Mouse (Mus musculus) adipocyte (in vitro differentiated cells): ENCODE measurements around the gene Mroh3.
A peak's percentile ranks its signal among the peaks of the same experiment; 100 is the strongest.

Experiments
- DNase-seq: peaks from one replicate; pipeline ENCODE4 v3.0.0-alpha.2; 2016; ENCODE audit warnings: low spot score

Mroh3 gene

GRCm38 (mm10) chr1:136228328-136229039 is 15.9 kb upstream of the Mroh3 start:
- DNase-seq = peak; percentile 30

GRCm38 (mm10) chr1:136227870-136228269 is 15.2 kb upstream of the Mroh3 start:
- DNase-seq = peak; percentile 25

GRCm38 (mm10) chr1:136226626-136227025 is 14.0 kb upstream of the Mroh3 start:
- DNase-seq = no peak

GRCm38 (mm10) chr1:136225846-136226245 is 13.2 kb upstream of the Mroh3 start:
- DNase-seq = no peak

GRCm38 (mm10) chr1:136223758-136224342 is 11.2 kb upstream of the Mroh3 start:
- DNase-seq = no peak

- DNase-seq = no peak
Observed at GRCm38 (mm10) chr1:136222386-136222785, 9.8 kb upstream of the Mroh3 start.

- no peak for DNase-seq
Observed at GRCm38 (mm10) chr1:136220037-136220871, 7.6 kb upstream of the Mroh3 start.

GRCm38 (mm10) chr1:136214304-136214703 is 1.7 kb upstream of the Mroh3 start:
- no peak for DNase-seq

- no peak for DNase-seq
Observed at GRCm38 (mm10) chr1:136190033-136190432, 22.6 kb downstream of the Mroh3 start.

GRCm38 (mm10) chr1:136179511-136180001 is 33.1 kb downstream of the Mroh3 start:
- no peak for DNase-seq

GRCm38 (mm10) chr1:136178741-136179140 is 33.9 kb downstream of the Mroh3 start:
- DNase-seq = no peak

GRCm38 (mm10) chr1:136177085-136177484 is 35.5 kb downstream of the Mroh3 start:
- peak; percentile 4 for DNase-seq

GRCm38 (mm10) chr1:136175183-136175582 is 37.4 kb downstream of the Mroh3 start:
- peak; percentile 16 for DNase-seq

- no peak for DNase-seq
Observed at GRCm38 (mm10) chr1:136174101-136174606, 38.5 kb downstream of the Mroh3 start.

GRCm38 (mm10) chr1:136172696-136173095 is 39.9 kb downstream of the Mroh3 start:
- DNase-seq = no peak

- peak; percentile 85 for DNase-seq
Observed at GRCm38 (mm10) chr1:136170109-136170508, 42.5 kb downstream of the Mroh3 start.

GRCm38 (mm10) chr1:136167657-136168056 is 45.0 kb downstream of the Mroh3 start:
- DNase-seq = peak; percentile 36

- DNase-seq = no peak
Observed at GRCm38 (mm10) chr1:136165436-136165835, 47.2 kb downstream of the Mroh3 start.

GRCm38 (mm10) chr1:136161333-136161921 is 51.2 kb downstream of the Mroh3 start:
- DNase-seq = no peak

GRCm38 (mm10) chr1:136160930-136161329 is 51.7 kb downstream of the Mroh3 start:
- no peak for DNase-seq

GRCm38 (mm10) chr1:136160297-136160696 is 52.3 kb downstream of the Mroh3 start:
- DNase-seq = no peak

GRCm38 (mm10) chr1:136159830-136160229 is 52.8 kb downstream of the Mroh3 start:
- no peak for DNase-seq
